Mouse (Mus musculus) neural tube, embryonic 11.5 days (tissue): ENCODE data around the gene Tigd2. TPM values are rescaled to one million over a fixed set of nuclear protein-coding genes. Genes with fewer than 3 reads are reported as not detected.

Experiments
- ATAC-seq: fragments of 200-750 bp; cut with Nextera tagmentation; 2 replicates; pipeline ENCODE4 v1.8.0; 2017; ENCODE audit warnings: moderate number of reproducible peaks, mild to moderate bottlenecking, moderate TSS enrichment, moderate library complexity; ENCODE audit not compliant: insufficient read depth, low FRiP score, low TSS enrichment
- DNase-seq: peaks from one replicate; pipeline ENCODE4 v3.0.0-alpha.2; 2015; ENCODE audit warnings: low spot score
- H3K27ac ChIP-seq: fragments of 300-500 bp; sonication (generic); 2 replicates; pipeline ENCODE4 v1.5.1; 2014; ENCODE audit warnings: low read depth, mild to moderate bottlenecking, low read length
- H3K27me3 ChIP-seq: fragments of 300-500 bp; sonication (generic); 2 replicates; pipeline ENCODE4 v1.6.1; 2014; ENCODE audit warnings: mild to moderate bottlenecking, low read length, mixed read lengths; ENCODE audit not compliant: control insufficient read depth, insufficient read depth
- H3K36me3 ChIP-seq: fragments of 300-500 bp; sonication (generic); 2 replicates; pipeline ENCODE4 v1.6.1; 2014; ENCODE audit warnings: mild to moderate bottlenecking, low read length, moderate library complexity, mixed read lengths; ENCODE audit not compliant: control insufficient read depth, insufficient read depth
- H3K4me1 ChIP-seq: fragments of 300-500 bp; sonication (generic); 2 replicates; pipeline ENCODE4 v1.6.1; 2014; ENCODE audit warnings: low read length, mixed read lengths; ENCODE audit not compliant: control insufficient read depth, insufficient read depth
- H3K4me2 ChIP-seq: fragments of 300-500 bp; sonication (generic); 2 replicates; pipeline ENCODE4 v1.6.1; 2014; ENCODE audit warnings: low read depth, mild to moderate bottlenecking, moderate library complexity
- H3K4me3 ChIP-seq: fragments of 300-500 bp; sonication (generic); 2 replicates; pipeline ENCODE4 v1.5.1; 2014; ENCODE audit warnings: low read depth, low read length
- H3K9ac ChIP-seq: fragments of 300-500 bp; sonication (generic); 2 replicates; pipeline ENCODE4 v1.6.1; 2014; ENCODE audit warnings: mild to moderate bottlenecking, low read length
- H3K9me3 ChIP-seq: fragments of 300-500 bp; sonication (generic); 2 replicates; pipeline ENCODE4 v1.6.1; 2016; ENCODE audit warnings: low read length; ENCODE audit not compliant: control insufficient read depth
- WGBS: fragments of 180-500 bp; shearing (Covaris S2); extraction: QIAGEN DNeasy Blood & Tissue Kit; methylation state at CpG from one replicate; pipeline ENCODE4 v1.1.7; 2014; 5-methylcytosine and 5-hydroxymethylcytosine counted together
- polyA plus RNA-seq: library from polyadenylated mRNA; unstranded; fragments of >200 nt; fragmentation: Nextera tagmentation; extraction: Ambion mirVana; gene quantifications from 2 replicates; pipeline ENCODE4 v1.2.1, GENCODE M21; 2014

Gene Tigd2
- polyA plus RNA-seq, 1 experiment from 2014 or later = 11.1 TPM

GRCm38 (mm10) chr6:59207561-59207960 lies 1.1 kb upstream of the Tigd2 start:
- Histone ChIP-seq H3K27me3 (no peaks in the 10 kb centered on the region), H3K9me3 (no peaks in the 10 kb centered on the region), H3K36me3 (no peaks in the 10 kb centered on the region), H3K4me3 (no peak overlapping the region), H3K4me1 (peaks cover 3% of the 10 kb centered on the region), H3K27ac (no peak overlapping the region), H3K4me2 (no peak overlapping the region), H3K9ac (no peak overlapping the region)
- ATAC-seq (no peak), DNase-seq (no peak)
- 86% methylated on average over 1 of the region's 1 CpGs for WGBS

GRCm38 (mm10) chr6:59209299-59209707 lies 633 bp downstream of the Tigd2 start:
- Histone ChIP-seq H3K36me3 (no peaks in the 10 kb centered on the region), H3K9me3 (no peaks in the 10 kb centered on the region), H3K4me2 (peak overlapping the region; percentile 46), H3K9ac (peak overlapping the region; percentile 88), H3K4me1 (peaks cover 3% of the 10 kb centered on the region), H3K27me3 (no peaks in the 10 kb centered on the region), H3K4me3 (peak overlapping the region; percentile 77), H3K27ac (no peak overlapping the region)
- peak; percentile 58 for ATAC-seq
- 46% methylated on average over 5 of the region's 5 CpGs for WGBS
- DNase-seq = no peak

- ATAC-seq (no peak), DNase-seq (no peak)
- Histone ChIP-seq H3K9me3 (no peaks in the 10 kb centered on the region), H3K9ac (no peak overlapping the region), H3K36me3 (no peaks in the 10 kb centered on the region), H3K27ac (no peak overlapping the region), H3K4me3 (no peak overlapping the region), H3K4me2 (no peak overlapping the region), H3K27me3 (no peaks in the 10 kb centered on the region), H3K4me1 (no peaks in the 10 kb centered on the region)
These were observed 24.5 kb downstream of the Tigd2 start for GRCm38 (mm10) chr6:59233191-59233590.

- Histone ChIP-seq H3K4me2 (no peak overlapping the region), H3K9me3 (no peaks in the 10 kb centered on the region), H3K4me3 (no peak overlapping the region), H3K4me1 (no peaks in the 10 kb centered on the region), H3K9ac (no peak overlapping the region), H3K27ac (no peak overlapping the region), H3K27me3 (no peaks in the 10 kb centered on the region), H3K36me3 (no peaks in the 10 kb centered on the region)
- DNase-seq (no peak), ATAC-seq (no peak)
These were observed 25.0 kb downstream of the Tigd2 start for GRCm38 (mm10) chr6:59233651-59234050.

- no peak overlapping the region for H3K4me3 ChIP-seq
- ATAC-seq (no peak), DNase-seq (peak; percentile 52)
- no peaks in the 10 kb centered on the region for H3K27me3 ChIP-seq
- no peaks in the 10 kb centered on the region for H3K4me1 ChIP-seq
- no peak overlapping the region for H3K9ac ChIP-seq
- H3K4me2 ChIP-seq = no peak overlapping the region
- no peak overlapping the region for H3K27ac ChIP-seq
- H3K9me3 ChIP-seq = no peaks in the 10 kb centered on the region
- WGBS = 39% methylated on average over 2 of the region's 2 CpGs
- no peaks in the 10 kb centered on the region for H3K36me3 ChIP-seq
These were observed 41.0 kb downstream of the Tigd2 start for GRCm38 (mm10) chr6:59249675-59250074.

- Histone ChIP-seq H3K4me1 (no peaks in the 10 kb centered on the region), H3K4me3 (no peak overlapping the region), H3K36me3 (no peaks in the 10 kb centered on the region), H3K9me3 (no peaks in the 10 kb centered on the region), H3K27me3 (no peaks in the 10 kb centered on the region), H3K4me2 (no peak overlapping the region), H3K27ac (no peak overlapping the region), H3K9ac (no peak overlapping the region)
- DNase-seq (no peak), ATAC-seq (no peak)
These were observed 41.9 kb downstream of the Tigd2 start for GRCm38 (mm10) chr6:59250536-59250935.

GRCm38 (mm10) chr6:59255909-59256308 lies 47.2 kb downstream of the Tigd2 start:
- no peak for ATAC-seq
- no peaks in the 10 kb centered on the region for H3K27me3 ChIP-seq
- no peaks in the 10 kb centered on the region for H3K36me3 ChIP-seq
- DNase-seq = no peak
- WGBS = 86% methylated on average over 1 of the region's 1 CpGs
- H3K27ac ChIP-seq = no peak overlapping the region
- H3K9me3 ChIP-seq = no peaks in the 10 kb centered on the region
- no peak overlapping the region for H3K4me3 ChIP-seq
- H3K9ac ChIP-seq = no peak overlapping the region
- H3K4me2 ChIP-seq = no peak overlapping the region
- H3K4me1 ChIP-seq = no peaks in the 10 kb centered on the region

Other genes with a start within 250 kb of the Tigd2 start
- gene Fam13a, start 184.3 kb upstream of the Tigd2 start, polyA plus RNA-seq = 3.8 and 4.7 TPM in 2 replicates
- 0.23 and 0.25 TPM in 2 replicates for gene Gprin3, start 217.4 kb downstream of the Tigd2 start, polyA plus RNA-seq